Mouse (Mus musculus) embryonic facial prominence, embryonic 11.5 days (tissue): ENCODE measurements around the gene Bend3. TPM values are rescaled to one million over a fixed set of nuclear protein-coding genes. Genes with fewer than 3 reads are reported as not detected.

ENCODE experiments used
- ATAC-seq: fragments of 200-750 bp; cut with Nextera tagmentation; replicated peaks from 2 replicates; pipeline ENCODE4 v1.8.0; 2017; ENCODE audit warnings: low read depth; ENCODE audit not compliant: insufficient number of reproducible peaks, low FRiP score, low TSS enrichment
- DNase-seq: peaks from one replicate; pipeline ENCODE4 v3.0.0-alpha.2; 2015; ENCODE audit warnings: low spot score
- H3K27ac ChIP-seq: fragments of 300-500 bp; sonication (generic); replicated peaks from 2 replicates; pipeline ENCODE4 v1.5.1; 2014; ENCODE audit warnings: mild to moderate bottlenecking, low read depth, low read length, control low read depth
- H3K27me3 ChIP-seq: fragments of 300-500 bp; sonication (generic); 2 replicates; pipeline ENCODE4 v1.6.1; 2014; ENCODE audit warnings: mild to moderate bottlenecking, low read length, moderate library complexity, mixed read lengths; ENCODE audit not compliant: control insufficient read depth, insufficient read depth
- H3K36me3 ChIP-seq: fragments of 300-500 bp; sonication (generic); replicated peaks from 2 replicates; pipeline ENCODE4 v1.6.1; 2014; ENCODE audit warnings: low read depth, mild to moderate bottlenecking, low read length, moderate library complexity, mixed read lengths; ENCODE audit not compliant: control insufficient read depth, insufficient read depth
- H3K4me1 ChIP-seq: fragments of 300-500 bp; sonication (generic); 2 replicates; pipeline ENCODE4 v1.6.1; 2014; ENCODE audit warnings: low read length, mixed read lengths; ENCODE audit not compliant: control insufficient read depth, insufficient read depth
- H3K4me2 ChIP-seq: fragments of 300-500 bp; sonication (generic); 2 replicates; pipeline ENCODE4 v1.6.1; 2014; ENCODE audit warnings: low read depth, mild to moderate bottlenecking, control low read depth, low read length, moderate library complexity
- H3K4me3 ChIP-seq: fragments of 300-500 bp; sonication (generic); 2 replicates; pipeline ENCODE4 v1.5.1; 2014; ENCODE audit warnings: low read depth, low read length, control low read depth
- H3K9ac ChIP-seq: fragments of 300-500 bp; sonication (generic); replicated peaks from 2 replicates; pipeline ENCODE4 v1.6.1; 2014; ENCODE audit warnings: mild to moderate bottlenecking, control low read depth, low read length
- H3K9me3 ChIP-seq: fragments of 300-500 bp; sonication (generic); replicated peaks from 2 replicates; pipeline ENCODE4 v1.6.1; 2016; ENCODE audit warnings: mild to moderate bottlenecking, low read length, inconsistent platforms, mixed read lengths; ENCODE audit not compliant: control insufficient read depth
- WGBS: fragments of 180-500 bp; shearing (Covaris S2); extraction: QIAGEN DNeasy Blood & Tissue Kit; methylation state at CpG from one replicate; pipeline ENCODE4 v1.1.7; 2014; 5-methylcytosine and 5-hydroxymethylcytosine counted together
- polyA plus RNA-seq: library from polyadenylated mRNA; unstranded; fragments of >200 nt; fragmentation: Nextera tagmentation; extraction: Ambion mirVana; gene quantifications from 2 replicates; pipeline ENCODE4 v1.2.1, GENCODE M21; 2014

The Bend3 gene
- polyA plus RNA-seq, result 6.9 and 7.1 TPM in 2 replicates

- no peaks in the 10 kb centered on the region; the same call in 1 of the 2 replicates for H3K4me1 ChIP-seq
- H3K27me3 ChIP-seq, result no peaks in the 10 kb centered on the region
- DNase-seq, result peak; percentile 67
- peak; percentile 40 for ATAC-seq
- peak within 1 kb of the TSS; percentile 99 for H3K9ac ChIP-seq
- WGBS, result under 1% methylated on average over 52 of the region's 101 CpGs
- H3K4me2 ChIP-seq, result peak within 1 kb of the TSS; percentile 94
- no peaks in the 10 kb centered on the region for H3K9me3 ChIP-seq
- H3K4me3 ChIP-seq, result peak within 1 kb of the TSS; percentile 89
- peak within 1 kb of the TSS; percentile 98 for H3K27ac ChIP-seq
- no peaks in the 10 kb centered on the region for H3K36me3 ChIP-seq
Measured at GRCm38 (mm10) chr10:43478751-43479435, at the start of gene Bend3. Bend3 (plus strand) TSS chr10:43478831.

DNA sequence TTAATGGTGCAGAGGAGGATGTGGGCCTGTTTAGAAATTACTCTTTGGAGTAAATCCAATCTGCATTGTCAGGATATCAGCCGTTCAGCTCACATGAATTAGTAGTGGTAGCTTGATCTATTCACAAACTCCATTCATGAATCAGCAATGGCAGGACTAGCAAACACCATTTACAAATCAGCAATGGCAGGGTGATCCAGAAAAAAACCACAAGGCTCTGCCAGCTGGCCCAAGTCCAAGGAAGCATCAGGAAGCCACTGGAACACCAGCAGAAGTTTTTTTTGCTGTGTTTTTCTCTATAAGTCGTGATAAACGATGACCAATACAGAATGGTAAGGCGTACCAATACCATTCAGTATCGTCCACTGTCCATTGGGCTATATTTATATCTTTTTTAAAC, 48.0 kb upstream of the Bend3 start:
- Histone ChIP-seq H3K4me2 (no peak overlapping the region), H3K9me3 (no peaks in the 10 kb centered on the region), H3K27ac (no peak overlapping the region), H3K27me3 (no peaks in the 10 kb centered on the region), H3K9ac (no peak overlapping the region), H3K4me3 (no peak overlapping the region), H3K4me1 (no peaks in the 10 kb centered on the region), H3K36me3 (no peaks in the 10 kb centered on the region)
- 92% methylated on average over 5 of the region's 5 CpGs for WGBS
- no peak for ATAC-seq
- no peak for DNase-seq

- Histone ChIP-seq H3K4me3 (no peak overlapping the region), H3K4me1 (no peaks in the 10 kb centered on the region), H3K27me3 (no peaks in the 10 kb centered on the region), H3K4me2 (no peak overlapping the region), H3K9me3 (no peaks in the 10 kb centered on the region), H3K9ac (no peak overlapping the region), H3K36me3 (no peaks in the 10 kb centered on the region), H3K27ac (no peak overlapping the region)
- DNase-seq (no peak), ATAC-seq (no peak)
- WGBS, result 91% methylated on average over 4 of the region's 4 CpGs
Measured at GRCm38 (mm10) chr10:43434326-43434725, 44.3 kb upstream of the Bend3 start.

DNA sequence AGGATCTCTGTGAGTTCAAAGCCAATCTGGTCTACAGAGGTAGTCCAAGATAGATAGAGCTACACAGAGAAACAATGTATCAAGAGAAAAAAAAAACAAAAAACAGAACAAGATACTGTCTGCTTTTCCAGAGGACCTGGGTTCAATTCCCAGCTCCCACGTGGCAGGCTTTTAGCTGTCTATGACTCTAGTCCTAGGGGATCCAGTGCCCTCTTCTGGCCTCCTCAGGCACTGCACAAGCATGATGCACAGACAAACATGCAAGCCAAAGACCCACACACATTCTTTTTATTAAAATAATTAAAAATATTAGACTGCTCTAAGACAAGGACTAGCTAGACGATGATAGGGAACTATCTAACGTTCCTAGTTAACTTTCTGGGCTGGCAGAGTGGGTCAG, 42.9 kb upstream of the Bend3 start:
- no peak for ATAC-seq
- H3K27ac ChIP-seq, result no peak overlapping the region
- 88% methylated on average over 3 of the region's 3 CpGs for WGBS

GRCm38 (mm10) chr10:43439492-43439941, 39.1 kb upstream of the Bend3 start:
- Histone ChIP-seq H3K9ac (no peak overlapping the region), H3K27me3 (no peaks in the 10 kb centered on the region), H3K9me3 (no peaks in the 10 kb centered on the region), H3K4me1 (peaks cover 2% of the 10 kb centered on the region; the same call in 1 of the 2 replicates), H3K4me3 (no peak overlapping the region), H3K36me3 (no peaks in the 10 kb centered on the region), H3K27ac (no peak overlapping the region), H3K4me2 (no peak overlapping the region; the same call in 1 of the 2 replicates)
- ATAC-seq (0 out of 2 replicates have a peak, but pooled peaks have one; percentile 74), DNase-seq (peak; percentile 66)
- 11% methylated on average over 7 of the region's 7 CpGs for WGBS

More for the DNA sequence above, 42.9 kb upstream of the Bend3 start:
- Histone ChIP-seq H3K4me3 (no peak overlapping the region), H3K9ac (no peak overlapping the region), H3K4me2 (no peak overlapping the region), H3K36me3 (no peaks in the 10 kb centered on the region), H3K9me3 (no peaks in the 10 kb centered on the region), H3K4me1 (no peaks in the 10 kb centered on the region), H3K27me3 (no peaks in the 10 kb centered on the region)
- DNase-seq, result no peak

DNA sequence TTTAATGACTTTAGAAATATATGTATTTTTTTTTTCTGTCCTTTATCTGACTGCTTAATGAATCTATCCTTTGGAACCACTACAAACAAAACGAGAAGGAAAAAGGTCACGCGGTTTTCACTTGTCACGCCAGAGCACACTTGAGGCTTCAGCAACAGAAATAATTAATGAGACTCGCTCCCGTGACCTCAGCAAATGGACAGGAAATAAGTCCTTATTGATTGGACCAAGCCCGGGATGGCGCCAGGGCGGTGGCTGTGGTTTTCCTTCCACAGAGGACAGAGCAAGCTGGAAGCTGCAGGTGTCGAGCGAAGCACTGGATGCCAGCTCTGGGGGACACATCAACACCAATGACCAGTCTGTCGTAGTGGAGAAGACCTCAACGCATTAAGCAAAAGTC, 38.6 kb upstream of the Bend3 start:
- Histone ChIP-seq H3K9me3 (no peaks in the 10 kb centered on the region), H3K4me2 (no peak overlapping the region), H3K27me3 (no peaks in the 10 kb centered on the region), H3K27ac (no peak overlapping the region), H3K9ac (no peak overlapping the region; the same call in 1 of the 2 replicates), H3K36me3 (no peaks in the 10 kb centered on the region), H3K4me1 (peaks cover 2% of the 10 kb centered on the region; the same call in 1 of the 2 replicates), H3K4me3 (no peak overlapping the region)
- 45% methylated on average over 13 of the region's 13 CpGs for WGBS
- DNase-seq, result no peak
- no peak for ATAC-seq

DNA sequence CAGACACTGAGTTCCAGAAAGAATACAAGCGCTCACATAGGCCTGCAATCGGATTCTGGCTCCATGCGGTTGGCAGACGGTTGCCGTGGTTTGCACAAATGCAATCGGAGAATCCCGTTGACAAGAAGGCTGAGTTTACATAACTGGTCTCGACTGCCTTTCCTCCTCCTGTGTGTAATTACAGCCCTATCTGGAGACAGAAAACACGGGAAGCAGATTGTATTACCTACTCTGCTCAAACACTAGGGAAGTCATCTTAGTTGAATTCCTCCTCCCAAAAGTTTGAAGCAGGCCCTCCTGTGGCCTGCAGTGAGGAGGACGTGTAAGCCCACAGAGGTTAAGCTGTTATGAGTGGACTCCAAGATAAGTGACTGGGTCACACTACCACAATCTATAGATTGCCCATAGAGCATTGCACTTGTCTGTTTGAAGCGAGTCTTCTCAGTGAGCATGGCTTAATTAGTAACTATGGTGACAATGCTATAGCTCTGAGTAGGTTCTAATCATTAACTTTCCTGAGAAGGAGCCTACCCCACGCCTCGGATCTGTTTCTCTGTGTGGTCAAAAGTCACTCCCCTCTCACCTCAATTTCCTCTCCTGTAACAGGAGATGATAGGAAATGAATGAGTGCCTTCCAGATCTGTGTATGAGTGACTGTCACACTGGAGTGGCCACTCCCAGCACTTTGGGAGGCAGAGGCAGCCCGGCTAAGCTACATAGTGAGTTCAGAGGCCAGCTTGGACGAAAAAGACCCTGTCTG, 37.5 kb upstream of the Bend3 start:
- Histone ChIP-seq H3K9me3 (no peaks in the 10 kb centered on the region), H3K27me3 (no peaks in the 10 kb centered on the region), H3K4me2 (no peak overlapping the region), H3K4me3 (no peak overlapping the region), H3K27ac (no peak overlapping the region), H3K9ac (no peak overlapping the region), H3K4me1 (peaks cover 2% of the 10 kb centered on the region; the same call in 1 of the 2 replicates), H3K36me3 (no peaks in the 10 kb centered on the region)
- ATAC-seq (0 out of 2 replicates have a peak, but pooled peaks have one; percentile 14), DNase-seq (peak; percentile 53)
- WGBS, result 38% methylated on average over 15 of the region's 15 CpGs

GRCm38 (mm10) chr10:43448656-43449055, 30.0 kb upstream of the Bend3 start:
- H3K9me3 ChIP-seq, result no peaks in the 10 kb centered on the region
- no peak for DNase-seq
- 86% methylated on average over 3 of the region's 3 CpGs for WGBS

More at GRCm38 (mm10) chr10:43448656-43449055, 30.0 kb upstream of the Bend3 start:
- no peak overlapping the region for H3K9ac ChIP-seq
- H3K27ac ChIP-seq, result no peak overlapping the region
- no peak overlapping the region for H3K4me3 ChIP-seq
- no peaks in the 10 kb centered on the region for H3K27me3 ChIP-seq
- H3K4me1 ChIP-seq, result no peaks in the 10 kb centered on the region
- no peaks in the 10 kb centered on the region for H3K36me3 ChIP-seq
- ATAC-seq, result no peak
- no peak overlapping the region for H3K4me2 ChIP-seq
